Mouse (Mus musculus) MEL-GATA-1-ER (cell line): ENCODE data around the gene Agtrap.
"Not testable (repeated sequence)": the region's sequence is repeated elsewhere in the genome, so short reads cannot be mapped to it uniquely, and the experiment has no call there.

Source experiments
- DNase-seq: peaks from one replicate; pipeline ENCODE4 v3.0.0-alpha.2; 2012; ENCODE audit warnings: low read depth; ENCODE audit errors: extremely low read depth

Agtrap gene

GRCm38 (mm10) chr4:148087907-148088527 is at the start of gene Agtrap:
Gene Agtrap, minus strand, starts transcription at chr4:148088031.
- DNase-seq = peak; percentile 77

GRCm38 (mm10) chr4:148137503-148137902 is 49.7 kb upstream of the Agtrap start:
- DNase-seq = no peak

- no peak for DNase-seq
Observed at GRCm38 (mm10) chr4:148134988-148135387, 47.2 kb upstream of the Agtrap start.

GRCm38 (mm10) chr4:148131497-148132081 is 43.8 kb upstream of the Agtrap start:
- no peak for DNase-seq

- DNase-seq = no peak
Observed at GRCm38 (mm10) chr4:148130561-148131413, 43.0 kb upstream of the Agtrap start, which contains the start of gene Draxin. Gene Draxin, minus strand, starts transcription at chr4:148130698.

GRCm38 (mm10) chr4:148130133-148130532 is 42.3 kb upstream of the Agtrap start, which contains the start of gene Mad2l2:
Gene Mad2l2, plus strand, starts transcription at chr4:148130384.
- no peak for DNase-seq

- no peak for DNase-seq
Observed at GRCm38 (mm10) chr4:148128672-148129071, 40.8 kb upstream of the Agtrap start.

GRCm38 (mm10) chr4:148128241-148128640 is 40.4 kb upstream of the Agtrap start:
- no peak for DNase-seq

GRCm38 (mm10) chr4:148122694-148123066 is 34.8 kb upstream of the Agtrap start:
- no peak for DNase-seq

- no peak for DNase-seq
Observed at GRCm38 (mm10) chr4:148121982-148122693, 34.3 kb upstream of the Agtrap start.

- no peak for DNase-seq
Observed at GRCm38 (mm10) chr4:148121362-148121761, 33.5 kb upstream of the Agtrap start.

- DNase-seq = no peak
Observed at GRCm38 (mm10) chr4:148120555-148120954, 32.7 kb upstream of the Agtrap start.

GRCm38 (mm10) chr4:148119578-148119977 is 31.7 kb upstream of the Agtrap start:
- DNase-seq = not testable (repeated sequence)

GRCm38 (mm10) chr4:148117392-148117791 is 29.6 kb upstream of the Agtrap start:
- DNase-seq = no peak

GRCm38 (mm10) chr4:148116657-148117056 is 28.8 kb upstream of the Agtrap start:
- DNase-seq = no peak

GRCm38 (mm10) chr4:148115467-148115866 is 27.6 kb upstream of the Agtrap start:
- DNase-seq = no peak

GRCm38 (mm10) chr4:148114758-148115391 is 27.0 kb upstream of the Agtrap start:
- no peak for DNase-seq

GRCm38 (mm10) chr4:148112519-148112918 is 24.7 kb upstream of the Agtrap start:
- no peak for DNase-seq

- DNase-seq = no peak
Observed at GRCm38 (mm10) chr4:148109215-148109614, 21.4 kb upstream of the Agtrap start.

GRCm38 (mm10) chr4:148108565-148109100 is 20.8 kb upstream of the Agtrap start:
- no peak for DNase-seq
